Mouse (Mus musculus): ENCODE results near the gene Tmem150a. TPM values are rescaled to one million over a fixed set of nuclear protein-coding genes. Genes with fewer than 3 reads are reported as not detected.

Tmem150a gene
- polyA plus RNA-seq, 1 experiment from 2014 or later: 11.7 TPM

- Histone ChIP-seq H3K4me2 (ENCODE audit: low read length) (peak overlapping the region; percentile 98), H3K27me3 (replicated peaks; ENCODE audit: control insufficient read depth, insufficient read depth, low read length) (no peaks in the 10 kb centered on the region), H3K9ac (ENCODE audit: low read length) (peak overlapping the region; percentile 87; the same call in 1 of the 2 replicates), H3K9me3 (ENCODE audit: control insufficient read depth, low read length) (no peaks in the 10 kb centered on the region), H3K4me3 (ENCODE audit: low read depth, low read length) (0 out of 2 replicates have a peak overlapping the region, but pooled peaks have one; percentile 95), H3K27ac (ENCODE audit: low read depth) (no peak overlapping the region), H3K36me3 (ENCODE audit: control insufficient read depth, insufficient read depth, low read length) (peaks cover 26% of the 10 kb centered on the region), H3K4me1 (replicated peaks; ENCODE audit: control insufficient read depth, insufficient read depth, low read length) (peaks cover 21% of the 10 kb centered on the region)
- no peak for ATAC-seq (replicated peaks; ENCODE audit: low FRiP score, low TSS enrichment, low read depth)
- 42% methylated on average over 6 of the region's 6 CpGs for WGBS
- no peak for DNase-seq (ENCODE audit: low spot score)
These were observed 9.6 kb upstream of the Tmem150a start for GRCm38 (mm10) chr6:72345633-72346032.

GRCm38 (mm10) chr6:72346261-72346660 is 9.0 kb upstream of the Tmem150a start:
- ATAC-seq (replicated peaks; ENCODE audit: low FRiP score, low TSS enrichment, low read depth) (no peak), DNase-seq (ENCODE audit: low spot score) (no peak)
- Histone ChIP-seq H3K4me3 (ENCODE audit: low read depth, low read length) (no peak overlapping the region), H3K9me3 (ENCODE audit: control insufficient read depth, low read length) (no peaks in the 10 kb centered on the region), H3K4me1 (replicated peaks; ENCODE audit: control insufficient read depth, insufficient read depth, low read length) (peaks cover 21% of the 10 kb centered on the region), H3K27me3 (replicated peaks; ENCODE audit: control insufficient read depth, insufficient read depth, low read length) (no peaks in the 10 kb centered on the region), H3K27ac (ENCODE audit: low read depth) (no peak overlapping the region), H3K36me3 (ENCODE audit: control insufficient read depth, insufficient read depth, low read length) (peaks cover 32% of the 10 kb centered on the region), H3K4me2 (ENCODE audit: low read length) (no peak overlapping the region; the same call in 1 of the 2 replicates), H3K9ac (ENCODE audit: low read length) (no peak overlapping the region)
- 80% methylated on average over 4 of the region's 4 CpGs for WGBS

GRCm38 (mm10) chr6:72347166-72347941 is 7.9 kb upstream of the Tmem150a start, which contains the start of gene 0610030E20Rik:
Gene 0610030E20Rik, plus strand, starts transcription at chr6:72347317.
- WGBS: under 1% methylated on average over 62 of the region's 72 CpGs
- Histone ChIP-seq H3K36me3 (ENCODE audit: control insufficient read depth, insufficient read depth, low read length) (peaks cover 29% of the 10 kb centered on the region), H3K9ac (ENCODE audit: low read length) (peak within 1 kb of the TSS; percentile 73), H3K4me2 (ENCODE audit: low read length) (peak within 1 kb of the TSS; percentile 87), H3K4me3 (ENCODE audit: low read depth, low read length) (peak within 1 kb of the TSS; percentile 63), H3K9me3 (ENCODE audit: control insufficient read depth, low read length) (no peaks in the 10 kb centered on the region), H3K4me1 (replicated peaks; ENCODE audit: control insufficient read depth, insufficient read depth, low read length) (peaks cover 23% of the 10 kb centered on the region), H3K27me3 (replicated peaks; ENCODE audit: control insufficient read depth, insufficient read depth, low read length) (no peaks in the 10 kb centered on the region), H3K27ac (ENCODE audit: low read depth) (peak within 1 kb of the TSS; percentile 83)
- ATAC-seq (replicated peaks; ENCODE audit: low FRiP score, low TSS enrichment, low read depth): peak; percentile 80
- DNase-seq (ENCODE audit: low spot score): peak; percentile 85

- H3K27me3 ChIP-seq (replicated peaks; ENCODE audit: control insufficient read depth, insufficient read depth, low read length): no peaks in the 10 kb centered on the region
- H3K9ac ChIP-seq (ENCODE audit: low read length): no peak overlapping the region; the same call in 1 of the 2 replicates
- H3K4me3 ChIP-seq (ENCODE audit: low read depth, low read length): no peak overlapping the region
- peaks cover 29% of the 10 kb centered on the region for H3K36me3 ChIP-seq (ENCODE audit: control insufficient read depth, insufficient read depth, low read length)
- peak overlapping the region; percentile 87 for H3K4me2 ChIP-seq (ENCODE audit: low read length)
- no peak overlapping the region for H3K27ac ChIP-seq (ENCODE audit: low read depth)
- DNase-seq (ENCODE audit: low spot score) (no peak), ATAC-seq (replicated peaks; ENCODE audit: low FRiP score, low TSS enrichment, low read depth) (no peak)
- peaks cover 27% of the 10 kb centered on the region for H3K4me1 ChIP-seq (replicated peaks; ENCODE audit: control insufficient read depth, insufficient read depth, low read length)
- 71% methylated on average over 10 of the region's 10 CpGs for WGBS
- no peaks in the 10 kb centered on the region for H3K9me3 ChIP-seq (ENCODE audit: control insufficient read depth, low read length)
These were observed 6.8 kb upstream of the Tmem150a start for GRCm38 (mm10) chr6:72348411-72348810.

GRCm38 (mm10) chr6:72350214-72350613 is 5.0 kb upstream of the Tmem150a start:
- H3K36me3 ChIP-seq (ENCODE audit: control insufficient read depth, insufficient read depth, low read length): peaks cover 29% of the 10 kb centered on the region

GRCm38 (mm10) chr6:72352636-72353405 is 2.4 kb upstream of the Tmem150a start:
- H3K4me1 ChIP-seq (replicated peaks; ENCODE audit: control insufficient read depth, insufficient read depth, low read length): peaks cover 25% of the 10 kb centered on the region
- DNase-seq (ENCODE audit: low spot score): no peak
- no peak overlapping the region for H3K4me3 ChIP-seq (ENCODE audit: low read depth, low read length)
- WGBS: 70% methylated on average over 5 of the region's 5 CpGs
- H3K27me3 ChIP-seq (replicated peaks; ENCODE audit: control insufficient read depth, insufficient read depth, low read length): no peaks in the 10 kb centered on the region
- no peaks in the 10 kb centered on the region for H3K9me3 ChIP-seq (ENCODE audit: control insufficient read depth, low read length)
- no peak overlapping the region for H3K9ac ChIP-seq (ENCODE audit: low read length)
- ATAC-seq (replicated peaks; ENCODE audit: low FRiP score, low TSS enrichment, low read depth): no peak
- H3K4me2 ChIP-seq (ENCODE audit: low read length): no peak overlapping the region
- H3K36me3 ChIP-seq (ENCODE audit: control insufficient read depth, insufficient read depth, low read length): peaks cover 32% of the 10 kb centered on the region
- H3K27ac ChIP-seq (ENCODE audit: low read depth): no peak overlapping the region

More at GRCm38 (mm10) chr6:72350214-72350613, 5.0 kb upstream of the Tmem150a start:
- no peak overlapping the region for H3K27ac ChIP-seq (ENCODE audit: low read depth)
- peaks cover 20% of the 10 kb centered on the region for H3K4me1 ChIP-seq (replicated peaks; ENCODE audit: control insufficient read depth, insufficient read depth, low read length)
- H3K27me3 ChIP-seq (replicated peaks; ENCODE audit: control insufficient read depth, insufficient read depth, low read length): no peaks in the 10 kb centered on the region
- 89% methylated on average over 2 of the region's 2 CpGs for WGBS
- H3K9ac ChIP-seq (ENCODE audit: low read length): no peak overlapping the region
- ATAC-seq (replicated peaks; ENCODE audit: low FRiP score, low TSS enrichment, low read depth) (no peak), DNase-seq (ENCODE audit: low spot score) (no peak)
- no peak overlapping the region for H3K4me3 ChIP-seq (ENCODE audit: low read depth, low read length)
- no peak overlapping the region for H3K4me2 ChIP-seq (ENCODE audit: low read length)
- no peaks in the 10 kb centered on the region for H3K9me3 ChIP-seq (ENCODE audit: control insufficient read depth, low read length)

GRCm38 (mm10) chr6:72354025-72354424 is 1.2 kb upstream of the Tmem150a start:
- WGBS: 79% methylated on average over 1 of the region's 1 CpGs
- peaks cover 36% of the 10 kb centered on the region for H3K36me3 ChIP-seq (ENCODE audit: control insufficient read depth, insufficient read depth, low read length)
- H3K9ac ChIP-seq (ENCODE audit: low read length): no peak overlapping the region
- DNase-seq (ENCODE audit: low spot score) (no peak), ATAC-seq (replicated peaks; ENCODE audit: low FRiP score, low TSS enrichment, low read depth) (no peak)
- no peak overlapping the region for H3K27ac ChIP-seq (ENCODE audit: low read depth)
- no peaks in the 10 kb centered on the region for H3K27me3 ChIP-seq (replicated peaks; ENCODE audit: control insufficient read depth, insufficient read depth, low read length)
- H3K4me3 ChIP-seq (ENCODE audit: low read depth, low read length): no peak overlapping the region
- H3K4me2 ChIP-seq (ENCODE audit: low read length): no peak overlapping the region
- no peaks in the 10 kb centered on the region for H3K9me3 ChIP-seq (ENCODE audit: control insufficient read depth, low read length)
- peaks cover 17% of the 10 kb centered on the region for H3K4me1 ChIP-seq (replicated peaks; ENCODE audit: control insufficient read depth, insufficient read depth, low read length)

GRCm38 (mm10) chr6:72356001-72356532 is 820 bp downstream of the Tmem150a start:
- H3K9ac ChIP-seq (ENCODE audit: low read length): peak overlapping the region; percentile 57
- H3K9me3 ChIP-seq (ENCODE audit: control insufficient read depth, low read length): no peaks in the 10 kb centered on the region
- H3K36me3 ChIP-seq (ENCODE audit: control insufficient read depth, insufficient read depth, low read length): peaks cover 28% of the 10 kb centered on the region
- H3K27ac ChIP-seq (ENCODE audit: low read depth): no peak overlapping the region
- peak overlapping the region; percentile 57 for H3K4me3 ChIP-seq (ENCODE audit: low read depth, low read length)
- 36% methylated on average over 8 of the region's 8 CpGs for WGBS
- DNase-seq (ENCODE audit: low spot score) (no peak), ATAC-seq (replicated peaks; ENCODE audit: low FRiP score, low TSS enrichment, low read depth) (no peak)
- no peaks in the 10 kb centered on the region for H3K27me3 ChIP-seq (replicated peaks; ENCODE audit: control insufficient read depth, insufficient read depth, low read length)
- H3K4me2 ChIP-seq (ENCODE audit: low read length): peak overlapping the region; percentile 94
- H3K4me1 ChIP-seq (replicated peaks; ENCODE audit: control insufficient read depth, insufficient read depth, low read length): peaks cover 27% of the 10 kb centered on the region

Data from intestine, embryonic 14.5 days (tissue).